Mouse (Mus musculus): ENCODE data around the gene Gtf2e1. TPM values are rescaled to one million over a fixed set of nuclear protein-coding genes. Genes with fewer than 3 reads are reported as not detected.

Gtf2e1 gene
- polyA plus RNA-seq, 1 experiment from 2014 or later = 48.1 TPM

DNA sequence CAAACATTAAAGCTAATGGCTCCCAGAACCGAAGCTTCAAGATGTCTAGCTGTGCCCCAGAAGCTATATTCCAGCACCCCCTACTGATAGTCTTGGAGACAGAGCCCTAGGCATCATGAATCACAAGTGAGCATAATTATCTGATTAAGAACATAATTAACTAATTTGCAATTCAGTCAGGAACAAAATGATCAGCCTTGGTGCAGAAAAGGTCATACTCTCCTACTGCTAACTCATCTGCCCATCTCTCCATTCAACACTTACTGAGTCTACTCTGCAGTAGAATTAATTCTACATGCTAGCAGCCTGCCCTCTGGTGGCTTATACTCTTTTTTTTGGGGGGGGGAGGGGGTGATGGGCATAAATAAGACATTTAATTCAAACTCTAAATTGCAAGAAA is 35.1 kb downstream of the Gtf2e1 start:
- no peak overlapping the region for H3K4me3 ChIP-seq
- WGBS = 60% methylated on average over 1 of the region's 1 CpGs
- H3K4me1 ChIP-seq = no peaks in the 10 kb centered on the region
- no peaks in the 10 kb centered on the region for H3K27me3 ChIP-seq (ENCODE audit: low read depth, poor library complexity, severe bottlenecking)
- no peaks in the 10 kb centered on the region for H3K9me3 ChIP-seq (replicated peaks)
- H3K27ac ChIP-seq = no peak overlapping the region
- H3K36me3 ChIP-seq = no peaks in the 10 kb centered on the region; the same call in 1 of the 2 replicates
- DNase-seq (ENCODE audit: low spot score) = no peak

DNA sequence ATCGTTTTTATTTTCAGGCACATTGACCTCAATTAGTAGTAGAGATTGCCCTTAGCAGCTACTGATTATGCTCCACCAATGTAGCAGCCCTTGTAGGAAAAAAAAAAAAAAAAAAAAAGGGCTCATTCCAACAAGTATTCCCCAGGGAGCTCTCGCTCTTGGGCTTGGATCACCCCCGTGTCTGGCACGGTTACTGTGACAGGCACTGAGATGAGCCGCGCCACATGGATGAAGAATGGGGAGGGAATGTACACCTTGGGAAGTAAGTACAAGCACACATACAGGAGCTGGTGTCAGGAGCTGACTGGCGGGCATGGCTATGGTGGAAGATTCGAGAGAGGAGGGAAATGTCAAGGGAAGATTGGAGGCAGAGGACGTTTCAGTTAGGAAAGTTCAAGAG is 41.0 kb downstream of the Gtf2e1 start:
- WGBS = 83% methylated on average over 9 of the region's 9 CpGs
- Histone ChIP-seq H3K36me3 (no peaks in the 10 kb centered on the region), H3K27ac (no peak overlapping the region), H3K4me1 (no peaks in the 10 kb centered on the region), H3K4me3 (no peak overlapping the region), H3K9me3 (replicated peaks) (no peaks in the 10 kb centered on the region), H3K27me3 (ENCODE audit: low read depth, poor library complexity, severe bottlenecking) (no peaks in the 10 kb centered on the region)
- no peak for DNase-seq (ENCODE audit: low spot score)

DNA sequence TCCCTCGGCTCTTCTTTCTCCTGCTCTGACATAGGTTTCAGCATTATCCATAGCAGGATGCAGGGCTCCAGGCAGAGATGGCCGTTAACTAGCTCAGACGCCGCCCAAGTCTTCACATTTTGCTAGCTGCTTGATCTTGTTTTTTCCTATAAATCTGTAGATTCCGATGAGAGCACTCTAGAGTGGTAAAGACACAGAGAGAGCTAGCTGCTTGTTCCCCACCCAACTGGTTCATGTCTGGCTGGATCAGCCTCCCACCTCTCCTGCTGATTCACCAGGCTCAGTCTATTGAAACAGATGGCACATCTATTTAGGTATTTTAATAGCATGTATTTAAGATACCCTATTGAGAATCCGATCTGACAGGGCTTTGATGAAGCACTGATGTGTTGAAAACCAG is 44.6 kb downstream of the Gtf2e1 start:
- no peak overlapping the region for H3K4me3 ChIP-seq
- DNase-seq (ENCODE audit: low spot score) = no peak
- 88% methylated on average over 6 of the region's 6 CpGs for WGBS
- no peaks in the 10 kb centered on the region for H3K4me1 ChIP-seq
- no peaks in the 10 kb centered on the region for H3K9me3 ChIP-seq (replicated peaks)
- H3K36me3 ChIP-seq = no peaks in the 10 kb centered on the region
- H3K27me3 ChIP-seq (ENCODE audit: low read depth, poor library complexity, severe bottlenecking) = no peaks in the 10 kb centered on the region
- no peak overlapping the region for H3K27ac ChIP-seq

DNA sequence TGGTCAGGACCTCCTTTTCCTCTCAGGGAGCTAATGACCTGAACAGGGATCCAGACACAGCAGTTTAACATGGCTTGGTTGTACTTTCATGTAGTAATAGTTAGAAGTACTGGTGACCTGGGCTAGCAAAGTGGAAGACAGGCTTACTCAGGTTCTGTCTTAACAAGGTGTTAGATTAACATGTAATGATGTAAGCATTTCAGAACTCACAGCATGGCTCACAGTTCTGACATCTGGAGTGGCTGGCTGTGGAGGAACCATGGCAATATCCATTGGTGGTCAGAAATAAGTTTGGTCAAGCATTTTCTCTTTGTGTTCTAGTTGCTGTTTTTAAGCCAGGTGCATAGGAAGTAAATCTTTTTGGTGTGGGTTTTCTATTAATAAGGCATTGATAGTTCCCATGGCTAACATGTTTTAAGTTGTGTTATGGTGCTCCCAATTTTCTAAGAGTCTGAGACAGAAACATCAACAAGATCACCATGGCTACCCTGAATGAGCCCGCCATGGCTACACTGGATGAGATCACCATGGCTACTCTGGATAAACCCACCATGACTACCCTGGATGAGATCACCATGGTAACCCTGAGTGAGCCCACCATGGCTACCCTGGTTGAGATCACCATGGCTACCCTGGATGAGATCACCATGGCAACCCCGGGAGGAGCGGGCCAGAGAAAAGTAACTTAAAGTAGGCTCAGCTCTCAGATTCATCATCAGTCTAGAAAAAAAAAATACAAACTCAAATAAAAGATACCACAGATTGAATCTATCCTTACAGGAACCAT is 52.6 kb downstream of the Gtf2e1 start:
- no peaks in the 10 kb centered on the region for H3K9me3 ChIP-seq (replicated peaks)
- no peak overlapping the region for H3K27ac ChIP-seq
- no peaks in the 10 kb centered on the region for H3K36me3 ChIP-seq
- WGBS = 96% methylated on average over 3 of the region's 3 CpGs
- H3K4me3 ChIP-seq = no peak overlapping the region
- no peaks in the 10 kb centered on the region for H3K27me3 ChIP-seq (ENCODE audit: low read depth, poor library complexity, severe bottlenecking)
- no peaks in the 10 kb centered on the region for H3K4me1 ChIP-seq
- no peak for DNase-seq (ENCODE audit: low spot score)

DNA sequence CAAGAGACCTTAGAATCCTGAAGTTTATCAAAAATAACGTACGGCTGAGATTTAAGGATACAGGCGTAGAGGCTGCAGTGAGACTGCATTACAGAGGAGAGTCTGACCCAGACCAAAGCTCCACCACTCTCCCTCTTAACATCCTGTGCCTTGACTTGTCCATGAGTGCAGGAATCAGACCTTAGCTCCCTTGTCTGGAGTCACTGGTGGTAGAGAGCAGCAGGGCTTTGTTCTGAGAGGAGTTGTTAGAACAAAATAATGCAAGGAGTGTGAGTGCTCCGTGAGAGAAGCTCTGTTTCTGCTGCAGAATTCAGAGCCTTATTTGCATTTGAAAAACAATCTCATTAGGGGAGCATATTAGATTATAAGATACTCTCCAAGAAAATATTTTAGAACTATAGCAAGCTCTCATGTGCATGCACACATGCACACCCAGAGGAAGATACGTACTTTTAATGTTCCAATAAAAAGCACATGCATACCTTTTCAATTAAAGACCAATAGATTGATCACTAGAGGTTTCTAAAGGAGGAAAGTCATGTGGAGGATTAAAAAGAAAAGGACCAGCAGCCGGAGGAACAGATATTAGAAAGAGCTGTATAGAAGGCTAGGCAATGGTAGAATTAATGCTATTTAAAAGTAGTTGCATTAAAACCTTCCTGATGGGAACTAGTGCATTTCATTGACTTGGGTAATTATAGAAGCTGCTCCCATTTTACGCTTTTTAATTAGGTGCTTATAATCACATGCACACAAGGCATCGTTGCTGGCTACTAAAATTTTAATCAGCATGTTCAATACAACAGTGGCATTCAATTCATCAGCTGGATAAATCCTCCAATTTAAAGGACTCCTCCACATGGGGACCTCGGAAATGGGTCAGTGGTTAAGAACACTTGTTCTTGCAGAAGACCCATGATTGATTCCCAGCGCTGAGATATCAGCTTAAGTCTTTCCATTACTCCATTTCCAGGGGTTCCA is 61.0 kb downstream of the Gtf2e1 start:
- H3K4me1 ChIP-seq = no peaks in the 10 kb centered on the region
- no peaks in the 10 kb centered on the region for H3K27me3 ChIP-seq (ENCODE audit: low read depth, poor library complexity, severe bottlenecking)
- H3K9me3 ChIP-seq (replicated peaks) = no peaks in the 10 kb centered on the region
- H3K27ac ChIP-seq = no peak overlapping the region
- no peak for DNase-seq (ENCODE audit: low spot score)
- WGBS = 86% methylated on average over 10 of the region's 10 CpGs
- no peaks in the 10 kb centered on the region for H3K36me3 ChIP-seq
- H3K4me3 ChIP-seq = no peak overlapping the region

DNA sequence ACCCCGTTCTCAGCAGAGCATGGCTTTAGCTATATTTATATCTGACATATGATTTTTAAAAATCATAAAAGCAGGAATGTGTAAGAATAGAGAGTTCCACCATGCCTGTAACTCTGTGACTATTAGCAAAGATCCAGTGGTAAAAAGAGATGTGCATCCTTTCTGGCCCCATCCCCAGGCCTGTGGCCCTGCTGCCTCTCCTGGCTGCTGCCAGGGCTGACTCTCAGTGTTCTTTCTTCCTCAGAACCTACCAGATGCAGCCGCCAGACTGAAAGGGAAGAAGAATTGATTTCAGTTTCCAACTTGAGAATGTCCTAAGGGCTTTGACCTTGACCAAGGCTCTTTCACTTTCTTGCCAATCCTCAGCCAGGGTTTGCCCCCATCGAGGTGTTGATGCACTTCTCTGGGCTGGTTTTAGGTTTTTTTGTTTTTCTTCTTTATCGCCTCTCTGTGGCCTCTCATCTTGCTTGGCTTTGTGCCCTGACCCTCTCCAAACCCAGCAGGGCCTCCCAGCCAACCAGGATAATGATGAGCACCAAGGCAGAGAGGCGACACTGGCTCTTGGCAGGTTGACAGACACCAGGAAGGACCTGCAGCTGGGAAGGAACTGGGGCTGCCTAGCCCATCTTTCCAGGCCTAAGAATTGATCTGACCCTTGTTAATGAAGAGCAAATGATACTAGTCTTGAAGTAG is 66.8 kb downstream of the Gtf2e1 start:
- Histone ChIP-seq H3K27ac (no peak overlapping the region), H3K9me3 (replicated peaks) (no peaks in the 10 kb centered on the region), H3K4me1 (no peaks in the 10 kb centered on the region), H3K4me3 (no peak overlapping the region), H3K27me3 (ENCODE audit: low read depth, poor library complexity, severe bottlenecking) (no peaks in the 10 kb centered on the region), H3K36me3 (no peaks in the 10 kb centered on the region)
- no peak for DNase-seq (ENCODE audit: low spot score)
- 74% methylated on average over 5 of the region's 5 CpGs for WGBS

DNA sequence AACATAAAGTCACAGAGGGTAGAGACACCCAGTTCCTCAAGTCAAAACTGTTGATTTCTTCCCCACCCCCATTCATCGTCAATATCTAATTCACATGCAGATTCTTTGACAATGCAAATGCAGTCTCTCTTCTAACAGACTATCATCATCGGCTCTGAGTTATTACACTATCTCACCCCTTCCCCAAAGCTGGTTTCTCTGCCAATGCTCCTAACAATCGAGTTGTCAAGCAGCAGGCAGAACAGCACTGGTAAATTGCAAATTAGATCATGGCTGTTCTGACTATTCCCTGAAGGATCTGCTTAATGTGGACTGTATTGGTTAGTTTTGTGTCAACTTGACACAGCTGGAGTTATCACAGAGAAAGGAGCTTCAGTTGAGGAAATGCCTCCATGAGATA is 70.0 kb downstream of the Gtf2e1 start:
- 90% methylated on average over 3 of the region's 3 CpGs for WGBS
- H3K4me3 ChIP-seq = no peak overlapping the region
- H3K27ac ChIP-seq = no peak overlapping the region
- no peaks in the 10 kb centered on the region for H3K9me3 ChIP-seq (replicated peaks)
- H3K36me3 ChIP-seq = no peaks in the 10 kb centered on the region
- no peaks in the 10 kb centered on the region for H3K27me3 ChIP-seq (ENCODE audit: low read depth, poor library complexity, severe bottlenecking)
- H3K4me1 ChIP-seq = no peaks in the 10 kb centered on the region
- DNase-seq (ENCODE audit: low spot score) = no peak

DNA sequence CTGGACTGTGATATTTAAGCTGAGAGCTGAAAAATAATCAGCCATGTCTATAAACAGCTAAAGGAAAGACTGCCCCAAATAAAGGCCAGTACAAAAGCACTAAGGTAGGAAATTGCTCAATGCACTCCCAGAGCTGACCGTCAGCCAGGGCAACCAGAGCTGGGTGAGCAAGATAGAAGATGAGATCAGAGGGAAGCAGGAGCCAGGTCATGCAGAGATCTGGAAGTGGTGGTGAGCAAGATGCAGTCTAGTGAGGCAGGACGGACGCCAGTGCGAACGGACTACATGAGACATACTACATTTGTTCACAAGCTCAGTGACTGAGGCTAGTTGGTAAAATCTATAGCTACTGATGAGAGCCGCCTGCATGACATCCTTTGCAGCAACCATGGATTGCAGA is 75.6 kb downstream of the Gtf2e1 start:
- 89% methylated on average over 6 of the region's 6 CpGs for WGBS
- H3K27ac ChIP-seq = no peak overlapping the region

DNA sequence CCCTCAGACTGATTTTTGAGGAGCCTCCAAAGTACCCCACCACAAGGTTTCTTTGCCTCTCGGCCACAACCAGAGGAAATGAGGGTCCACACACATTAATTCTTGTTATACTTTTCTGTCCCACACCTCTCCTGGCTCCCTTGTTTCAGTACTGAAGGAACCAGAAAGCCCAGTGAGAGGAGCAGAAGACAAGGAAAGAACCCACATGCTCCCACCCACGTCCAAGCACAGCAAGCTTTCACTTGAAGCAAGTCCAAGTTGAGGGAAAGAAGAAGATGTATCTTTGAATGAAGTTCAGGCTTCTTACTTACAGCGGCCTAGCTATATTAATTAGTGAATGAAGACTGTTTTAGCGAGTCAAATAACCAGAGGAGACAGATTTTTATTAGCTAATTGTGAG is 76.7 kb downstream of the Gtf2e1 start:
- 82% methylated on average over 4 of the region's 4 CpGs for WGBS
- DNase-seq (ENCODE audit: low spot score) = no peak
- Histone ChIP-seq H3K27me3 (ENCODE audit: low read depth, poor library complexity, severe bottlenecking) (no peaks in the 10 kb centered on the region), H3K36me3 (no peaks in the 10 kb centered on the region), H3K9me3 (replicated peaks) (no peaks in the 10 kb centered on the region), H3K4me1 (no peaks in the 10 kb centered on the region), H3K4me3 (no peak overlapping the region), H3K27ac (no peak overlapping the region)

More for the DNA sequence above, 75.6 kb downstream of the Gtf2e1 start:
- no peak overlapping the region for H3K4me3 ChIP-seq
- no peak for DNase-seq (ENCODE audit: low spot score)
- H3K27me3 ChIP-seq (ENCODE audit: low read depth, poor library complexity, severe bottlenecking) = no peaks in the 10 kb centered on the region
- no peaks in the 10 kb centered on the region for H3K4me1 ChIP-seq
- no peaks in the 10 kb centered on the region for H3K36me3 ChIP-seq
- H3K9me3 ChIP-seq (replicated peaks) = no peaks in the 10 kb centered on the region

DNA sequence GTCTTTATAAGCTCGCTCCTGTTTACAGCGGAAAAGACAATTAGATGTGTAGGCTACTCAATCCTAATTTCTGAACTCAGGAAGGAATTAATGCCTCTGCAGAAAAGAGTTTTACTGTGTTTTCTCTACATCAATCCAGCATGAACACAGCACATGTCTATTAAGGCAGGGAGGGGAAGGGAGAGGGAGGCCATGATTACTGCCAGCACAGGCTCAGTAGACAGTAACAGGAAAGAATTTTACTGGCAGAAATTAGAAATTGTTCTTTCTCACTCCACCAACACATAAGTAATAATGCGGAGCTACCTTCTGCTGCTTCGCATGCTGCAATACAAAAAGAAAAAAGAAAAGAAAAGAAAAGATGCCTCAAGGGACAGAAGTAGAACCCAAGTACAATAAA is 78.0 kb downstream of the Gtf2e1 start:
- no peak overlapping the region for H3K4me3 ChIP-seq
- no peak overlapping the region for H3K27ac ChIP-seq
- no peaks in the 10 kb centered on the region for H3K4me1 ChIP-seq
- DNase-seq (ENCODE audit: low spot score) = no peak
- H3K9me3 ChIP-seq (replicated peaks) = no peaks in the 10 kb centered on the region
- no peaks in the 10 kb centered on the region for H3K27me3 ChIP-seq (ENCODE audit: low read depth, poor library complexity, severe bottlenecking)
- H3K36me3 ChIP-seq = no peaks in the 10 kb centered on the region
- WGBS = 95% methylated on average over 4 of the region's 4 CpGs
